Mouse (Mus musculus): ENCODE results near the gene Tmem30b. TPM values are rescaled to one million over a fixed set of nuclear protein-coding genes. Genes with fewer than 3 reads are reported as not detected.

The Tmem30b gene
- polyA plus RNA-seq, 1 experiment from 2014 or later = 0.22 TPM

DNA sequence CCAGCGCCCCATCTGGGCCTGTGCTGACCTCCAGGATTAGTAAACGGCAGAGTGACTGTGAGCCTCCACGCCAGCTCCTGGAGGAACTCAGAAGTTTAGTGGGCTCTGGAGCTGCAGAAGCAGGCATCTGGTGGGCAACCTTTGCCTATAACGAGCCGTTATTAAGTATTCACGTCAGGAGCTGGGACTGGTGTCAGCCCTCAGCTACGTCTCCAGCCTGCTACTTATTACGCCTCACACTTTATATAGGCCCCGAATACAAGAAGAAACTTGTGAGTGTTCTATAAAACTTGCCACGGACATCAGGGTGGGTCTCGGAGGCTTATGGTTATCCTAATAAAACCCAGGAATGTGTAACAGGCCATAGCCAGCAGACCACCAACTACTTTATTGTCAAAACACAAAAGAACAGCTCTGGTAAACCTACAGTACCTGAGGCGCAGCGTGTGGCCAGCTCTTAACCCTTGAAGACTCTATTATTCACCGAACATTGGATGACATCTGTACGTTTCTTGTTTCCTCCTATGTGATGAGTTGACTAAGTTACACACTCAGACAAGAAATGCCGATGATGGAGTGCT, 34.6 kb downstream of the Tmem30b start:
- no peak overlapping the region for H3K4me2 ChIP-seq (replicated peaks)
- no peaks in the 10 kb centered on the region for H3K4me1 ChIP-seq
- no peaks in the 10 kb centered on the region for H3K9me3 ChIP-seq
- no peak for ATAC-seq (replicated peaks)
- WGBS = 54% methylated on average over 16 of the region's 16 CpGs
- no peaks in the 10 kb centered on the region for H3K36me3 ChIP-seq
- no peaks in the 10 kb centered on the region for H3K27me3 ChIP-seq
- no peak overlapping the region for H3K4me3 ChIP-seq
- no peak overlapping the region for H3K9ac ChIP-seq (replicated peaks)
- no peak overlapping the region for H3K27ac ChIP-seq (replicated peaks)

DNA sequence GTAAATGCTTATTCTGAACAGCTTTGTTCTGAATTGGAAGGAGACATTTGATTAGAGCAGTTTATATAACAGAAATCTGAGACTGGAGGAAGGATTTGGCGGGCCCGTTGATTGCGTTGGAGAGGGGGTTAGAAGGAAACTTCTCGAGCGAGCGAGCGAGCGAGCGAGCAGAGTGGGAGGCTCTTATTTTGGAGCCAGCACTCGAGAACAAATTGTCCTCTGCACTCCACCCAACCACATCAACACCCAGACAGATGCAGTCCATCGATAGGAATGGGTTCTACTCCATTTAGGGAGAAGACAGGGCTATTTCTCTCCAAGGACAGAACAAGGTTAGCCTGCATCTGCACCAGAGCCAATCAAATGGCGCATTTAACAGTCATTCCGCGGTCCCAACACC, 39.1 kb downstream of the Tmem30b start:
- Histone ChIP-seq H3K36me3 (no peaks in the 10 kb centered on the region), H3K27ac (replicated peaks) (no peak overlapping the region), H3K9me3 (no peaks in the 10 kb centered on the region), H3K4me2 (replicated peaks) (no peak overlapping the region), H3K9ac (replicated peaks) (no peak overlapping the region), H3K4me1 (no peaks in the 10 kb centered on the region), H3K4me3 (no peak overlapping the region), H3K27me3 (no peaks in the 10 kb centered on the region)
- no peak for ATAC-seq (replicated peaks)
- WGBS = 82% methylated on average over 14 of the region's 14 CpGs

DNA sequence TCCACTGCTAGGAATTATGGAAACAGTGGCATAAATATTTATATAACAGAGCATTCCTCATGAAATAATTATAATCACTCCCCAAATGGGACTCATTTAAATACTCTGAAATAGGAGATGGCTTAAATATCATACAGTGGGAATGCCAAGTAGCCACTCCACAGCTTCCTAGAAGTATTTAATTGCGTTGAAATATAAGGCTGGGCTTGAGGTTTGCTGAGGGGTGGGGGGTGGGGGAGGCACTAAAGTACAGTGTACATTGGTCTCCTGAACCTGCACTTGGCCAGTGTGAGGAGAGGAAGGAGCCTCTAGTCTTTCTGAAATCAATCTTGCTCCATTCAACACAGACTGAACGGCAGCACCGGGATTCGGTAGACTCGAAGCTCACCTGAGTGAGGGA, 39.5 kb downstream of the Tmem30b start:
- no peaks in the 10 kb centered on the region for H3K4me1 ChIP-seq
- H3K4me2 ChIP-seq (replicated peaks) = no peak overlapping the region
- WGBS = 93% methylated on average over 5 of the region's 5 CpGs
- no peak overlapping the region for H3K4me3 ChIP-seq
- H3K36me3 ChIP-seq = no peaks in the 10 kb centered on the region
- ATAC-seq (replicated peaks) = no peak
- no peak overlapping the region for H3K27ac ChIP-seq (replicated peaks)
- H3K9me3 ChIP-seq = no peaks in the 10 kb centered on the region
- no peaks in the 10 kb centered on the region for H3K27me3 ChIP-seq
- H3K9ac ChIP-seq (replicated peaks) = no peak overlapping the region

DNA sequence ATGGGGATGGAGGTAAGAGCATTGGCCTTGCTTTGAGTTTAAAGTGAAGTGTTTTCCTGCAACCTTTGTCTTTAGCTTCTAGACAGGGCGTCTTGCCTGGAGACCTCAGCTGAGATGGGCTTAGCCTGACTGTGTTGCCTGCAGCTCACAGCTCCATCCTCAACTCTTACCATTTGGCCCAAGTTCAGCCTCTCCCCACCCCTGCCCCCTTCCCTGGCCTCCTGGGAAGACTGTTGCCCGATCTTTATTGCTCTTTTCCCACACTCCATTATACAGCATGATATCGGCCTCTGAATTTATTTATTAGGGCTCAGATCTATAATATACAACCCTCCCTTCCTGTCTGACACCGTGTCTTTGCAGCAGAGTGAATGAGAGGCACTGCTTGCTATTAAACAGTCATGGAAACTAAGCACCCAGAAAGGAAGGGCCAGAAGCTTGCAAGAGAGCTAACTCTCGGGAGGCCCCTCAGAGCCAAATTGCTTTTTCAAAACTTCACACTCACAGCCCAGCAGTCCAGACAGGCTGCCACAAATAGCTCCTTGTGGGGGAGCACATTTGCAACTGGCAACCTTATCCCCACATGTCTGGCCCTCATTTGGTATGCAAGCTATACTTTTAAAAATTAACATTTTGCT, 45.4 kb downstream of the Tmem30b start:
- ATAC-seq (replicated peaks) = 0 out of 2 replicates have a peak, but pooled peaks have one; percentile 26
- Histone ChIP-seq H3K36me3 (no peaks in the 10 kb centered on the region), H3K4me1 (0 out of 2 replicates have a peak, but pooled peaks cover 3% of the 10 kb centered on the region), H3K4me2 (replicated peaks) (no peak overlapping the region), H3K27me3 (no peaks in the 10 kb centered on the region), H3K4me3 (no peak overlapping the region), H3K9ac (replicated peaks) (no peak overlapping the region), H3K27ac (replicated peaks) (no peak overlapping the region), H3K9me3 (no peaks in the 10 kb centered on the region)
- 59% methylated on average over 5 of the region's 5 CpGs for WGBS

DNA sequence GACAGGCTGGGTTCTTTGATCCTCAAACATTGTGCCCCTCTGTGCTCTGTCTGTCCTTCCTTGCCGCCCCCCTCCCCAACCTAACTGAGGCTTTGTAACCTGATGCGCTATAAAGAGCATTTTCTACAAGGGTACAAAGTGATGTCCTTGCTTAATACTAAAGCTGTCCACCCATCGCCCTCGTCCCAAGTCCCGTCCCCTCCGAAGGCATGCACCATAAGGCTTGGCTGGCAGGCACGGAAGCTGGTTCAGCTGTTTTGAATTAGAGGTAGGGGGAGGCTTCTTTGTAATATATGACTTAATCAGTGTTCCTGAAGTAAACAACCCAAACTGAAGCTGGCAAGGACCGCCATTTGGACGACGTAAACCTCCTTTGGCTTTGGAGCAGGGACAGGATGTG, 51.0 kb downstream of the Tmem30b start:
- Histone ChIP-seq H3K27ac (replicated peaks) (no peak overlapping the region), H3K4me1 (no peaks in the 10 kb centered on the region), H3K36me3 (no peaks in the 10 kb centered on the region), H3K4me2 (replicated peaks) (no peak overlapping the region), H3K27me3 (no peaks in the 10 kb centered on the region), H3K9me3 (no peaks in the 10 kb centered on the region), H3K9ac (replicated peaks) (no peak overlapping the region), H3K4me3 (no peak overlapping the region)
- ATAC-seq (replicated peaks) = no peak
- WGBS = 81% methylated on average over 10 of the region's 10 CpGs

DNA sequence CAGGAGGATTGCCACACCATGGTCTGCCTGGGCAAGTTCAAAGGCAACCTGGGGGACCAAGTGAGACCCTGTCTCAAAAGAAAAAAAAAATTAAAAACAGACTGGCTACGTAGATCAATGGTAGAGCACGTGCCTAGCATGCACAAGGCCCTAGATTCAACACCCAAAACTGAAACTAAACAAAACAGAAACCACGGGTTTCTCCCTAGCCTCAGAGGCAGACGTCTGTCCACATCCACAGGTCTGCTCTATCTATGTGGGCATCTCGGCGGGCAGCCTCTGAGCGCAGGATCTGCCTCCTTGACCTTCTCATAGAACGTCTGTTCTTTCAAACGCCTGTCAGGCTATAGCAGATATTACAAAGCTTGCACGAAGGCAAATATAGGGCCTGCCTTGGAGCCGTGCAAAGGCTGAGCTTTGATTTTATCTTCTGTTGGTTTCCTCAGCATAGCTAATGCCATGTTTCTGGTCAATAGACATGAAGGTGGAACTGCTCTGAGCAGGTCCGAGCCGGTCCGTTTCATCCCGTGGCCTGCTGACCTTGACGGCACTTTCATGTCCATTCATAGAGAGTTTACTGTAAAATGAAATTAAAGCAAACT, 52.2 kb downstream of the Tmem30b start:
- H3K4me1 ChIP-seq = no peaks in the 10 kb centered on the region
- H3K36me3 ChIP-seq = no peaks in the 10 kb centered on the region
- H3K9ac ChIP-seq (replicated peaks) = no peak overlapping the region
- no peaks in the 10 kb centered on the region for H3K9me3 ChIP-seq
- H3K4me3 ChIP-seq = no peak overlapping the region
- no peak for ATAC-seq (replicated peaks)
- H3K4me2 ChIP-seq (replicated peaks) = no peak overlapping the region
- H3K27me3 ChIP-seq = no peaks in the 10 kb centered on the region
- no peak overlapping the region for H3K27ac ChIP-seq (replicated peaks)
- 93% methylated on average over 16 of the region's 16 CpGs for WGBS

Other genes with a start within 250 kb of the Tmem30b start
- 4.9 and 6.6 TPM in 2 replicates for gene Prkch, start 38.4 kb upstream of the Tmem30b start, polyA plus RNA-seq (2015; fragmentation: Nextera tagmentation; extraction: Ambion mirVana)